Mouse (Mus musculus) liver, embryonic 12.5 days (tissue): ENCODE results near the gene Ccnb2. TPM values are rescaled to one million over a fixed set of nuclear protein-coding genes. Genes with fewer than 3 reads are reported as not detected.
"Not testable (repeated sequence)": the region's sequence is repeated elsewhere in the genome, so short reads cannot be mapped to it uniquely, and the experiment has no call there.

ENCODE experiments used
- ATAC-seq: fragments of 200-750 bp; cut with Nextera tagmentation; 2 replicates; pipeline ENCODE4 v1.8.0; 2017; ENCODE audit warnings: moderate number of reproducible peaks, mild to moderate bottlenecking, moderate library complexity
- H3K27ac ChIP-seq: fragments of 300-500 bp; sonication (generic); 2 replicates; pipeline ENCODE4 v1.5.1; 2016; ENCODE audit warnings: mild to moderate bottlenecking
- H3K27me3 ChIP-seq: fragments of 300-500 bp; sonication (generic); replicated peaks from 2 replicates; pipeline ENCODE4 v1.6.1; 2016; ENCODE audit warnings: mild to moderate bottlenecking, moderate library complexity
- H3K36me3 ChIP-seq: fragments of 300-500 bp; sonication (generic); 2 replicates; pipeline ENCODE4 v1.6.1; 2016; ENCODE audit warnings: mild to moderate bottlenecking, moderate library complexity
- H3K4me1 ChIP-seq: fragments of 300-500 bp; sonication (generic); 2 replicates; pipeline ENCODE4 v1.6.1; 2016
- H3K4me2 ChIP-seq: fragments of 300-500 bp; sonication (generic); 2 replicates; pipeline ENCODE4 v1.6.1; 2016; ENCODE audit warnings: mild to moderate bottlenecking, moderate library complexity
- H3K4me3 ChIP-seq: fragments of 300-500 bp; sonication (generic); 2 replicates; pipeline ENCODE4 v1.5.1; 2016; ENCODE audit warnings: mild to moderate bottlenecking, moderate library complexity
- H3K9ac ChIP-seq: fragments of 300-500 bp; sonication (generic); 2 replicates; pipeline ENCODE4 v1.6.1; 2016; ENCODE audit warnings: mild to moderate bottlenecking, moderate library complexity
- H3K9me3 ChIP-seq: fragments of 300-500 bp; sonication (generic); replicated peaks from 2 replicates; pipeline ENCODE4 v1.6.1; 2016; ENCODE audit warnings: mild to moderate bottlenecking, moderate library complexity
- WGBS: fragments of 180-500 bp; shearing (Covaris S2); methylation state at CpG from one replicate; pipeline ENCODE4 v1.1.7; 2016; ENCODE audit not compliant: insufficient replicate concordance; 5-methylcytosine and 5-hydroxymethylcytosine counted together
- polyA plus RNA-seq: library from polyadenylated mRNA; unstranded; fragments of >200 nt; fragmentation: Nextera tagmentation; extraction: Ambion mirVana; gene quantifications from 2 replicates; pipeline ENCODE4 v1.2.1, GENCODE M21; 2016

Gene Ccnb2
- polyA plus RNA-seq: 226 and 231 TPM in 2 replicates

- 2% methylated on average over 45 of the region's 45 CpGs for WGBS
- peaks cover 56% of the 10 kb centered on the region for H3K36me3 ChIP-seq
Observed at GRCm38 (mm10) chr9:70421257-70422056, at the start of gene Ccnb2. Gene Ccnb2 (minus strand): TSS chr9:70421547.

GRCm38 (mm10) chr9:70463091-70463490 is 41.7 kb upstream of the Ccnb2 start:
- not testable (repeated sequence) for H3K27me3 ChIP-seq, H3K4me3 ChIP-seq, H3K4me2 ChIP-seq, ATAC-seq, H3K9ac ChIP-seq, H3K27ac ChIP-seq, H3K9me3 ChIP-seq, H3K4me1 ChIP-seq
- WGBS: 91% methylated on average over 13 of the region's 13 CpGs
- H3K36me3 ChIP-seq: peaks cover 41% of the 10 kb centered on the region

More at GRCm38 (mm10) chr9:70421257-70422056, at the start of gene Ccnb2:
- Histone ChIP-seq H3K27ac (peak within 1 kb of the TSS; percentile 95), H3K9me3 (no peaks in the 10 kb centered on the region), H3K4me3 (peak within 1 kb of the TSS; percentile 95), H3K9ac (peak within 1 kb of the TSS; percentile 99), H3K27me3 (no peaks in the 10 kb centered on the region), H3K4me1 (peaks cover 29% of the 10 kb centered on the region), H3K4me2 (peak within 1 kb of the TSS; percentile 64)
- peak; percentile 99 for ATAC-seq

GRCm38 (mm10) chr9:70452371-70452770 is 31.0 kb upstream of the Ccnb2 start:
- H3K9ac ChIP-seq: no peak overlapping the region
- H3K9me3 ChIP-seq: no peaks in the 10 kb centered on the region
- no peak overlapping the region for H3K27ac ChIP-seq
- no peaks in the 10 kb centered on the region for H3K4me1 ChIP-seq
- no peak for ATAC-seq
- H3K4me3 ChIP-seq: no peak overlapping the region
- 70% methylated on average over 2 of the region's 2 CpGs for WGBS
- no peak overlapping the region for H3K4me2 ChIP-seq
- peaks cover 81% of the 10 kb centered on the region for H3K36me3 ChIP-seq
- H3K27me3 ChIP-seq: no peaks in the 10 kb centered on the region

- no peaks in the 10 kb centered on the region for H3K27me3 ChIP-seq
- no peak overlapping the region for H3K4me3 ChIP-seq
- H3K9ac ChIP-seq: no peak overlapping the region
- peaks cover 81% of the 10 kb centered on the region for H3K36me3 ChIP-seq
- WGBS: 95% methylated on average over 5 of the region's 5 CpGs
- H3K27ac ChIP-seq: no peak overlapping the region
- ATAC-seq: no peak
- H3K4me1 ChIP-seq: no peaks in the 10 kb centered on the region
- H3K4me2 ChIP-seq: no peak overlapping the region
- H3K9me3 ChIP-seq: no peaks in the 10 kb centered on the region
Observed at GRCm38 (mm10) chr9:70449072-70449471, 27.7 kb upstream of the Ccnb2 start.

- no peaks in the 10 kb centered on the region for H3K27me3 ChIP-seq
- H3K36me3 ChIP-seq: peaks cover 91% of the 10 kb centered on the region
- ATAC-seq: no peak
- no peak overlapping the region for H3K9ac ChIP-seq
- no peak overlapping the region for H3K27ac ChIP-seq
- H3K4me3 ChIP-seq: no peak overlapping the region
- H3K4me2 ChIP-seq: no peak overlapping the region
- H3K9me3 ChIP-seq: no peaks in the 10 kb centered on the region
- WGBS: 84% methylated on average over 4 of the region's 4 CpGs
- peaks cover 4% of the 10 kb centered on the region for H3K4me1 ChIP-seq
Observed at GRCm38 (mm10) chr9:70439959-70440358, 18.6 kb upstream of the Ccnb2 start.

GRCm38 (mm10) chr9:70422661-70423060 is 1.3 kb upstream of the Ccnb2 start:
- H3K4me3 ChIP-seq: no peak overlapping the region
- peaks cover 29% of the 10 kb centered on the region for H3K4me1 ChIP-seq
- ATAC-seq: no peak
- H3K27me3 ChIP-seq: no peaks in the 10 kb centered on the region
- no peak overlapping the region for H3K9ac ChIP-seq
- H3K9me3 ChIP-seq: no peaks in the 10 kb centered on the region
- peaks cover 56% of the 10 kb centered on the region for H3K36me3 ChIP-seq
- WGBS: 91% methylated on average over 2 of the region's 2 CpGs
- H3K27ac ChIP-seq: no peak overlapping the region
- H3K4me2 ChIP-seq: no peak overlapping the region

GRCm38 (mm10) chr9:70416412-70416811 is 4.9 kb downstream of the Ccnb2 start:
- Histone ChIP-seq H3K4me2 (no peak overlapping the region), H3K9ac (no peak overlapping the region), H3K9me3 (no peaks in the 10 kb centered on the region), H3K27ac (no peak overlapping the region), H3K4me1 (peaks cover 22% of the 10 kb centered on the region), H3K36me3 (peaks cover 81% of the 10 kb centered on the region), H3K27me3 (no peaks in the 10 kb centered on the region), H3K4me3 (no peak overlapping the region)
- whole genome bisulfite sequencing: 69% methylated on average over 3 of the region's 3 CpGs
- ATAC-seq: no peak

- ATAC-seq: no peak
- peaks cover 100% of the 10 kb centered on the region for H3K36me3 ChIP-seq
- WGBS: 83% methylated on average over 7 of the region's 7 CpGs
Observed at GRCm38 (mm10) chr9:70413038-70413437, 8.3 kb downstream of the Ccnb2 start.

GRCm38 (mm10) chr9:70410668-70411067 is 10.7 kb downstream of the Ccnb2 start:
- H3K36me3 ChIP-seq: peaks cover 96% of the 10 kb centered on the region
- WGBS: 81% methylated on average over 11 of the region's 11 CpGs
- H3K27me3 ChIP-seq: no peaks in the 10 kb centered on the region
- H3K9me3 ChIP-seq: no peaks in the 10 kb centered on the region
- no peak overlapping the region for H3K27ac ChIP-seq
- no peak overlapping the region for H3K4me3 ChIP-seq
- no peaks in the 10 kb centered on the region for H3K4me1 ChIP-seq
- no peak for ATAC-seq
- no peak overlapping the region for H3K4me2 ChIP-seq
- H3K9ac ChIP-seq: no peak overlapping the region

More at GRCm38 (mm10) chr9:70413038-70413437, 8.3 kb downstream of the Ccnb2 start:
- no peaks in the 10 kb centered on the region for H3K27me3 ChIP-seq
- H3K4me3 ChIP-seq: no peak overlapping the region
- no peak overlapping the region for H3K9ac ChIP-seq
- H3K4me2 ChIP-seq: no peak overlapping the region
- no peak overlapping the region for H3K27ac ChIP-seq
- H3K4me1 ChIP-seq: no peaks in the 10 kb centered on the region
- H3K9me3 ChIP-seq: no peaks in the 10 kb centered on the region

- no peak for ATAC-seq
- Histone ChIP-seq H3K4me2 (no peak overlapping the region), H3K9me3 (no peaks in the 10 kb centered on the region), H3K27ac (no peak overlapping the region), H3K9ac (no peak overlapping the region), H3K4me3 (no peak overlapping the region), H3K27me3 (no peaks in the 10 kb centered on the region), H3K4me1 (no peaks in the 10 kb centered on the region), H3K36me3 (peaks cover 87% of the 10 kb centered on the region)
- 91% methylated on average over 8 of the region's 8 CpGs for WGBS
Observed at GRCm38 (mm10) chr9:70409743-70410142, 11.6 kb downstream of the Ccnb2 start.

GRCm38 (mm10) chr9:70408791-70409190 is 12.6 kb downstream of the Ccnb2 start:
- Histone ChIP-seq H3K36me3 (peaks cover 77% of the 10 kb centered on the region), H3K9ac (no peak overlapping the region), H3K27ac (no peak overlapping the region), H3K9me3 (no peaks in the 10 kb centered on the region), H3K4me1 (no peaks in the 10 kb centered on the region), H3K4me2 (no peak overlapping the region), H3K4me3 (no peak overlapping the region), H3K27me3 (no peaks in the 10 kb centered on the region)
- no peak for ATAC-seq
- WGBS: 88% methylated on average over 3 of the region's 3 CpGs

GRCm38 (mm10) chr9:70406596-70406995 is 14.8 kb downstream of the Ccnb2 start:
- Histone ChIP-seq H3K4me1 (no peaks in the 10 kb centered on the region), H3K27me3 (no peaks in the 10 kb centered on the region), H3K9me3 (no peaks in the 10 kb centered on the region), H3K4me2 (no peak overlapping the region), H3K9ac (no peak overlapping the region), H3K27ac (no peak overlapping the region), H3K36me3 (peaks cover 55% of the 10 kb centered on the region), H3K4me3 (no peak overlapping the region)
- ATAC-seq: no peak
- 80% methylated on average over 3 of the region's 3 CpGs for WGBS
